Mouse (Mus musculus): Measurements from ENCODE around the gene Rnf151. TPM values are rescaled to one million over a fixed set of nuclear protein-coding genes. Genes with fewer than 3 reads are reported as not detected.

Rnf151 gene
- total RNA-seq, 2 experiments from 2014 or later: not detected

GRCm38 (mm10) chr17:24706982-24707800 is 10.7 kb downstream of the Rnf151 start, which contains the start of gene Tbl3:
TSS of gene Tbl3 (minus strand) at chr17:24707660.
- DNase-seq (ENCODE audit: low spot score in 2 of 2): peak; percentile 96

- DNase-seq (ENCODE audit: low spot score in 2 of 2): no peak
Measured at GRCm38 (mm10) chr17:24705821-24706220, 12.0 kb downstream of the Rnf151 start.

- no peak for DNase-seq (ENCODE audit: low spot score in 2 of 2)
Measured at GRCm38 (mm10) chr17:24701251-24701650, 16.6 kb downstream of the Rnf151 start.

DNA sequence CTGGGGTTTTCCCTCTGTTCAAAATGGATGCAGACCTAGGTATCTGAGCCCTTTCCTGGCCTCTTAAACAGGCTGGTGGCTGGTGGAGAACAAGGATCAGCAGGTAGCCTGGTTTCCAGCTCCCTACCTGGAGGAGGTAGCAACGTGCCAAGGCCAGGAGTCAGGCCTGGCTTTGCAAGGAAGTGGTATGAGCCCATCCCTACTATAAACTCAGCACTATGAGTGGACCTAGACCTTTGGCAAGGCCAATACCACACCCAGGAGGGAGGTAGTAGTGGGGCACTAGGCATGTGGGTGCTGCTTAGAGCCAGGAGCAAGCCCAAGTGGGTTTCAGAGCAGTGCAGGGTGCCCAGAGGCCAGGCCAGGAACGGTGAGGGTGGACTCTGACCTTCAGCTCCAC is 18.4 kb downstream of the Rnf151 start:
- DNase-seq (ENCODE audit: low spot score in 2 of 2): no peak

DNA sequence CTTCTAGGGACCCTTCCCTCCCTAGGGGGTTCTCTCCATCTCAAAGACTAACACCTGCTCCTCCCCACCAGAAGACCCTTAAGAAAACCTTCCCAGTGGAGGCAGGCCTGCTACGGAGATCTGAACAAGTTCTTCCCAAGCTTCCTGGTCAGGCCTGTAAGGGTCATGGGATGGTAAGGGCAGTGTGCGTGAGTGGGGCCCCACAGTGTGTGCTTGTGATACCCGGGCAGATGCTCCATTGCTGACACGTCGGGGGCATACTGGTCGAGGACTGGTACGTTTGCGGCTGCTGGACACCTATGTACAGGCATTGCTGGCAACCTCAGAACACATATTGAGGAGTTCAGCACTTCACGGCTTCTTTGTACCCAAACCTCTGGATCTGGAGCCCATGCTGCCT is 19.1 kb downstream of the Rnf151 start:
- no peak for DNase-seq (ENCODE audit: low spot score in 2 of 2)

GRCm38 (mm10) chr17:24697985-24698384 is 19.9 kb downstream of the Rnf151 start:
- DNase-seq (ENCODE audit: low spot score in 2 of 2): no peak

DNA sequence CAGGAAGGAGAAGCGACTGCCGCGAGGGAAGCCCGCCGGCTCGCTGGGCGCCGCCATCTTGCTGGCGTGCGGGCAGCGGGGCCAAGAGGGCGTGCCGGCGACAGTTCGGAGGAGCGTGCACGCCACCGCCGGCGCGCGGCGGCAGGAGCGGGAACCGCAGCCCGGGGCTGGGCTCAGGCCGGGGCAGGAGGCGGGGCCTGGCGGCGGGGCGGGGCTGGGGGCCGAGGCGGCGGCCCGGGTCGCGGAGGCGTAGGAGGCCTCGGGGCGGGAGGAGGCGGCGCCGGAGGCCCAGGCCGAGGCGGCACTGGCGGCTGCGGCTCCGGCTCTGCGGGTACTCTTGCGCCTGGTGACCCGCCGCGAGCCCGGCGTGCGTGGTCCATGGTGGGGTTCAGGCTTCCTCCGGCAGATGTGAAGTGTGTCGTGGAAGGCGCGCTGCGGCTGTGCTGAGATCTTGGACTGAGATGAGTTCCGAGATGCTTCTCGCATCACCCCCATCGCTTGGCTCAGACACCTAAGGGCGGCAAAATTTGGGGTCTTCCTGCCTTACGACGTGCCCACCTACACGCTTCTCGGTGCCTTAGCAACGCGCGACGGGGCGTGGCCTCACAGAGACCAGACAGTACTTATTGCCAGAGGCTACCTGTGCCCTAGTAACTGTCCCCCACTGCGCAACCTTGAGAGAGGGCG is 21.7 kb downstream of the Rnf151 start, which contains the start of the genes Gfer and Noxo1:
Gene Gfer, minus strand, starts transcription at position 146 of the 687 bp plus-strand sequence.
Gene Noxo1, plus strand, starts transcription at position 224 of the 687 bp plus-strand sequence.
- peak; percentile 80 to 87 for DNase-seq (ENCODE audit: low spot score in 2 of 2)

- DNase-seq (ENCODE audit: low spot score in 2 of 2): peak in 1 of 2 experiments; percentile 28
Measured at GRCm38 (mm10) chr17:24695326-24696010, 22.4 kb downstream of the Rnf151 start.

DNA sequence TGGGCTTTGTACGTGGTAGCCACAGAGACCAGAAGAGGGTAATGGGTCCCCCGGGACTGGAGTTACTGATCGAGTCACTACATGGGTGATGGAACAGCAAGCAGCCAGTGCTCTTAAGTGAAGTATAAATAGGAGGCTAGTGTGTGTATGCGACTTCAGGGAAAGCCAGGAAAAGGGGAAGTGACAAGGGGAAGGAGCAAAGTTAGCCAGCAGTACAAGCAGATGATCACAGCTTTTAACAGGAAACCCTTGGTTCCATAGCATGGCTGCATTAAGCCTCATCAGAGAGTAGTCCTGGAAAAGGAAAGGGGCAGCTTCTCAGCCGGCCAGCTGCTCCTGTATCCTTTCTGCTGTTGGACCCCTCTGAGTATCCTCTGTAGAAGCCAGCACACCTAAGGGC is 25.5 kb downstream of the Rnf151 start:
- DNase-seq (ENCODE audit: low spot score in 2 of 2): no peak

DNA sequence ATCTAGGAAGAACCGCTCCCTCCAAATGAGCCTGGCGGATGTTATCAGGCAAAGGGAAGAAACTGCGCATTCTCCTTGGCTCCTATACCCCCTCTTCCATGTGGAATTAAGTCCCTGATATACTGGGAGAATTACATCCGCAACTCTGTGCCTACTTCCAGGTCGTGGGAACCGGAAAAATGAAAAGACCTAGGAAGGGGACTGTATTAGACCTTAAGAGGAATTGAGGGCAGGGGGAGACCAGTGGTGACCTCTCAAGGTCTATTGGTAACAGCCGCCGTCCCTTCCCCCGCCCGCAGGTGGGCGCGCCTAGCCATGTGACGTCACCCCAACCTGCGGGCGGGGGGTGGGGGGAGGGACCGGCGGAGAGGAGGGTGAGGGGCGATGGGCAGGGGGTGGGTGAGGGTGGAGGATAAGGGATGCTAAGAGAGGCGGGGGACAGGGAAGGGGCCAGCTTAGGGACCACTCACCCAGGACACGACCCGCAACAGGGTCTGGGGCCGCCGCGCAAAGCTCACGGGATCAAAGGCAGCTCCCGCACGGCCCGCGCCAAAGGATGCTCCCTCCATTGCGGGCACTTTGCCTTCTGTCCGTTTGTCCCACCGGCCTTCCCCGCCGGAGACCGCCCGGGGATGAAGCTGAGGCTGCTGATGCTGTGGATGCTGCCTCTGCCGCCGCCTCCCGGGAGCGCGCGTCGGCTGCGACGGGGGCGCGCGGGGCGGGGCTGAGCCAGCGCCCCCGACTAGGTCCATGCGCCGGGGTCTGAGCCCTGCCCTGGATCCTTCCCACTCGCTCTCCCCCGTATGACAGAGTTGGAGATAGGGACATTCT is 28.4 kb downstream of the Rnf151 start, which contains the start of gene Syngr3:
Gene Syngr3, minus strand, starts transcription at position 705 of the 831 bp plus-strand sequence.
- peak; percentile 30 to 68 for DNase-seq (ENCODE audit: low spot score in 2 of 2)

- DNase-seq (ENCODE audit: low spot score in 2 of 2): no peak
Measured at GRCm38 (mm10) chr17:24687599-24687998, 30.3 kb downstream of the Rnf151 start.

GRCm38 (mm10) chr17:24687146-24687595 is 30.7 kb downstream of the Rnf151 start:
- DNase-seq (ENCODE audit: low spot score in 2 of 2): no peak

DNA sequence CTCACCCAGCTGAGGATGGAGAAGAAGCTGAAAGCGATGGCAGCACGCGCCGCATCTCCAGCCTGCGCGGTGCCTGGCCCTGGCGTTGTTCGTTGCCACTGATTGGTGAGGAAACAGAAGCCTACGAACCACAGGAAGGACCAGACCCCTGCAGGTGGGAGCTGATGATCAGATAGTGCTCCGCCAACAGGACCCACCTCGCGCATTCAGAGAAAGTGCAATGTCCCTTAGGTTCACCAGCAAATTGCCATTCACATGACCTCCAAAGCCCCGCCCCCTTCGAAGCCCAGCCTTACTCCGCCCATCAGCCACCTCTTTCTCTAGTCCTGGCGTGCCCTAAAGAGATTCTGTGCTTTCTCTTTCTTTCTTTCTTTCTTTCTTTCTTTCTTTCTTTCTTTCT is 31.3 kb downstream of the Rnf151 start:
- no peak for DNase-seq (ENCODE audit: low spot score in 2 of 2)

DNA sequence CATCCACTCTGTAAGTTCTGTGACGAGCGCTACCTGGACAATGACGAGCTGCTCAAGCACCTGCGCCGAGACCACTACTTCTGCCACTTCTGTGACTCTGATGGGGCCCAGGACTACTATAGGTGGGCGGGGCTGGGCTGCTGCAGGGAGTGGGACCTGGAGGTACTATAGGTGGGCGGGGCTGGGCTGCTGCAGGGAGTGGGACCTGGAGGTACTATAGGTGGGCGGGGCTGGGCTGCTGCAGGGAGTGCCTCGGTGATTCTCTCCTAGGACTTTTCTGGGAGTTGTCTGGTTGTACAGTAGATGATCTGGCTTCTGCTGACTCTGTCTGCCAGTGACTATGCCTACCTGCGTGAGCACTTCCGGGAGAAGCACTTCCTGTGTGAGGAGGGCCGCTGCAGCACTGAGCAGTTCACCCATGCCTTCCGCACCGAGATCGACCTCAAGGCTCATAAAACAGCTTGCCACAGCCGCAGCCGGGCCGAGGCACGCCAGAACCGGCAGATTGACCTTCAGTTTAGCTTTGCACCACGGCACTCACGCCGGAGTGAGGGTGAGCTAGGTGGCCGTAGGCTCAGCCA is 40.3 kb downstream of the Rnf151 start:
- no peak for DNase-seq (ENCODE audit: low spot score in 2 of 2)

DNA sequence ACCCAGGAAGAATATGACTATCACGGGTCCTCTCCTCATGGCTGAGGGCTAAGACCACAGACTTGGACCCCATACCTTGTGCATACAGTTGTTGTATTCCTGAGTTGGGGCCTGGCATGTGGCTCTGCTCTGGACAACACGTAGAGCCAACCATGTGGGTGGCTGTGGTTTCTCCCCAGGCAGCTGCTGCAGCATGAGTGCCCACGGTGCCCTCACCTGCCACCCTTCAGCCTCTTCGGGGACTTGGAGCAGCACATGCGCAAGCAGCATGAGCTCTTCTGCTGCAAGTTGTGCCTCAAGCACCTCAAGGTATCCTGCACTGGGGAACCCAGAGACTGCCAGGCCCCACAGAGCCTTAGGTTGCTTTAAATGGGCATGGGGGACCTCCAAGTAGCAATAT is 41.0 kb downstream of the Rnf151 start:
- DNase-seq (ENCODE audit: low spot score in 2 of 2): no peak

- DNase-seq (ENCODE audit: low spot score in 2 of 2): peak; percentile 80 to 81
Measured at GRCm38 (mm10) chr17:24676187-24676586, 41.7 kb downstream of the Rnf151 start.

DNA sequence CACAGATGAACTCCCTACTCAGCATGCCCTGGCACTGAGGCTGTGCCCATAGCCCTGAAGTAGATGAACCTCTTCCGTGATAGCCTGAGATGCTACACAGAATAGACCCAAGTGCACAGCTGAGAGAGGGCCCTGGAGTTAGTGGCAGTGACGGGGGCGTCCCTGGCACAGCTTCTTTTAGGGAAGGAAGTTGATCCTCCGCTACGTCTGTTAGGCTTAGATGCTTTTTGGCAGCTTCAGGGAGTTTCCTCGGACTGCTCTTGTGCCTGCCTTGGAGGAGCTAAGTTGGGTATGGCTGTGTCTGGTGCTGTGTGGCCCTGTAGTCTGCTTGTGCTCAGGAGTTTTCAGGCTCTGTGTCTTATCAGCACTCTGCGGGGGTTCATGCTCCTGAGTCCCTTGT is 43.6 kb downstream of the Rnf151 start:
- no peak for DNase-seq (ENCODE audit: low spot score in 2 of 2)

- no peak for DNase-seq (ENCODE audit: low spot score in 2 of 2)
Measured at GRCm38 (mm10) chr17:24672141-24672540, 45.7 kb downstream of the Rnf151 start.

- no peak for DNase-seq (ENCODE audit: low spot score in 2 of 2)
Measured at GRCm38 (mm10) chr17:24671346-24671745, 46.5 kb downstream of the Rnf151 start.

DNA sequence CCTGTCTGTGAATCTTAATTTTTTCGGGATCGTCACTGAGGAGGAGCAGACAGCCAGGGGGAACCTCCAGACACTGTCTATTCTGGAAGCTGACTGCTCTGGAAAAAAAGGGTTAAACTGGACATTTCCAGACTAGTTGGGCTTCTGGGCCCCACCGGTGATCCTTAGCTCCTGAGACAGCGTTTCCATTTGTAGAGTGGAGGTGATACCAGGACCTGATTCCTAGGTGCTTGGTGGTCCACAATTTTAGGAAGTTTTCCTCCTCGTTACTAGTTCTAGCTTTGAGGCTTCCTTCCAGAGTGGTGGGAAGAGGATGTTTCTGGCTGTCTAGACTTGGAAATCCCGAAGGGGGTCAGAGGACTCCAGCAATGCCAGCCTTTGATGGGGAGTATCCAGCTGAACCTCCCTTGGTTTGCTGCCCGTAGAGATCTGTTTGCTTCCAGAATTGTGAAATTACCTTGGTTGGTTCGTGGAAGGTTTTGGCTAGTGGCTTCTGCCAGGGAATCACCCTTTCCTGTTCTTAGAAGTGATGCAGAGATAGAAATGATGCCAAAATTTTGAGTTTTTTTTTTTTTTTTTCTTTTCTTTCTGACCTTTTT is 47.5 kb downstream of the Rnf151 start:
- DNase-seq (ENCODE audit: low spot score in 2 of 2): no peak

Measured in layer of hippocampus, postnatal 10 days (tissue).